Mouse (Mus musculus): ENCODE measurements around the gene Slc4a2.

The Slc4a2 gene

DNA sequence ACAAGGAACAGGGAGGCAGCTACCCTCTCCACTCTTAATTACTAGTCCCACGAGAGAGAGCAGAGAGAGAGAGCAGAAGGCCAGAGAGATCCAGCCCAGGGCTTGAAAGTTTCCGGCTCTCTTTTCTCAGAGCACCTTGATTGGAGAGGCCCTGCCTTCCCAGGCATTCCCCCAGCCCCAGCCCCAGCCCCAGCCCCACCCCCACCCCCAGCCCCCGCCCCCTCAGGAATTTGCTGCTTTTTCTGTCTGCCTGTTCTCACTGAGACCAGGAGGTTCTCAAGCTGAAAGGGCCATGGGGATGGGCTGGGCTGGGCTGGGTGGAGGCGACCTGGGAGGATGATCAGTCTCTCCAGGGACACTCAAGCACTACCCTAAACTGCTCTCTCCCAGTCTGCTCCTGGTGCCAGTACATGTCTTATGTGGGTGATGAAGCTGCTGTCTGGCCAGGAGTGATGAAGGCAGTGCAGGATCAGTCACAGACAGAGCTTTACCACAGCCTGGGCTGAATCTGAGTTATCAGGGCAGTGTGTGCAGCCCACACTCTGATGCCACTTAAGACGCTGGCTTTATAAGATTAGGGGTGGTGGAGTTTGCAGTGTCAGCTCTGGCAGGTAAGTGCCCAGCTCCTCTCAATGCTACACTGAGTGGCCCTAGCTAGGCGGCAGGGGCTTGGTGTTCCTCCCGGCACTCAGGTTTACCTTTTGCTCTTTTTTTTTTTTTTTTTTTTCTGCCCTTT lies 49.4 kb downstream of the Slc4a2 start:
- DNase-seq: no peak

DNA sequence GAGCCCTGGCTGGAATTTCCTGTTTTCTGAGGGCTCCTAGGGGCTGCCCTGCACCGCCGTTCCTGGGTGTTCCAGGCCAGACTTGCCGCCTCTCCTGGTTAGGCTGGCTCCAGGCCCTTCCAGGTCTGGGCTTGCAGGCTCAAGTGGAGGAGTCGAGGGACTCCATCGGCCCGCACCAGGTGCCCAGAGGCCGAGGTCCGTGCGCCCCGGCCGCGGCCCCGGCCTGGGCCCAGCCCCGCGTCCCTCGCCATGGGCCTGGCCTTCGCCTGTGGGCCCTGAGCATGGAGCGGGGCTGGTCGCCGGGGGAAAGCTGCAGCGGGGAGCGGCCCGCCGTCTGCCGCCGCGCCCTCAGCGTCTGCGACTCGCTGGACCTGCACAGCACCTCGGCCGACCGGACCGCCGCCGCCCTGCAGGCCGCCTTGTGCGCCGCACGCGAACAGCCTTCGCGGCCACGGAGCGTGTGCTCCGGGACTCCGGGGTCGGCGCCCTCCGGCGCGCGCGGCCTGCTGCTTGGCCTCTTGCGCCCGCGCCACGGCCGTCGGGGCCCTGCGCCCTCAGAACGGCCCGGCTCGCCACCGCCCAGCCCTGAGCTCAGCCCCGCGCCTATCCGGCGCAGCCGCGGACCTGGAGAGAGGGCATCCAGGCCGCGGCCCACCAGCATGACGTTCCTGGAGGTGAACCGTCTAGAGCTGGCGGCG lies 50.5 kb downstream of the Slc4a2 start:
- peak in 1 of 2 experiments; percentile 49 for DNase-seq

DNA sequence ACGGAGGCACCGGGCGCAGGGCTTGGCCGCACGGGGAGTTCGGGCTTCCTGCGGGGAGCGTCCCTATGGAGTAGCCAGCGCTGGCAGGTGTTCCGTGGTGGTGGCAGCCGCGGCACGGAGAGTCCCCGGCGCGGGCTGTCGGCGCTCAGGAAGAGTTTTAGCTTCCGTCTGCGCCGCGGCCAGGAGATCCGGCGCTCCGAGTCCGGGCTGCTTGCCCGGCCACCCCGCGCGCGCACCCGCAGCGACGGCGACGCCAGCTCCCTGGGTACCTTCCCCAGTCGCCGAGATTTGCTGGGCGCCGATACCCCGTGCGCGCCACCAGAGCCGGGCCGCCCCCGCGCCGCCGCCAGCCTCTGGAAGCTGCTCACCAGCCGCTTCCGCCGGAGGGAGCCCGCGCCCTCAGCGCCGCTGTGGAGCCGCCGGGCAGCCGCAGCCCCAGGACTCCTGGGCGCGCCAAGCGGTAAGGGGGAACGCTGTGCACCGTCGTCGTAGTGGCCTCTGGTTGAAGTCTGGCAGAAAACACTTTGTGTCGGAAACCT lies 51.2 kb downstream of the Slc4a2 start:
- peak in 1 of 2 experiments; percentile 65 for DNase-seq

DNA sequence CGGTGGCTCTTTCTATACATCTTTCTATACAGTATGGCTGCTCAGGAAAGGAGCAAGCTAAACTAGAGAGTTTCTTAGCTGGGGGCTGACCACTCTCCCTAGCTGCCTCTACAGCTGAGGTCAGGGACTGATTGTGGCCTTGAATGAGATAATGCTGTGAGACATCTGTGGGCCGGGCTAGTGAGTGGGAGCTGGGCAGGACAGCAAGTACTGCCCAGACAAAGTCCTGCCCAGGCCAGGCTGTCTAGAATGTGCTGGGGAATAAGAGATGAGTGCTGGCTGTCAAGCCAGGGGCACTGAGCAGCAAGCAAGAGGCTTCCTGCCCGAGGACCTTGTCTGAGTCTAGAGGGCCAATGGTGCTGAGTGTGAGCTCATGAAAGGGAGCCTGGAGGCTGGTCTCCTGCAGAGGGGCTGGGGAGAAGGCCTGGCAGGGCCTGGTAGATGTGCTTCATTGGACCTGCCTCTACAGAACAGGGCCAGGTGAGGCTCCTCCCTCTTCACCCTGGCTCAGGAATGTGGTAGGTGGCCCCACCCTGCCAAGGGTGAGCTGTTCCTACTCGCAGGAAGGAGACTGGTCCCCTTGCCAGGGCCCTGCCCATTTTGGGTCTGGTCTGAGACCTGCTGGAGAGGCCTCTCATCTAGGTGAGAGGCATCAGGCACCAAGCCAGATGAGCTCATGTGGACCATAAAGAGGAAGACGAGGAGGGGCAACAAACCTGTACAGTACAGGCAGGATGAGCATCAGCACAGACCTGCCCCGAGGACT lies 52.0 kb downstream of the Slc4a2 start:
- DNase-seq: peak; percentile 51 to 56

DNA sequence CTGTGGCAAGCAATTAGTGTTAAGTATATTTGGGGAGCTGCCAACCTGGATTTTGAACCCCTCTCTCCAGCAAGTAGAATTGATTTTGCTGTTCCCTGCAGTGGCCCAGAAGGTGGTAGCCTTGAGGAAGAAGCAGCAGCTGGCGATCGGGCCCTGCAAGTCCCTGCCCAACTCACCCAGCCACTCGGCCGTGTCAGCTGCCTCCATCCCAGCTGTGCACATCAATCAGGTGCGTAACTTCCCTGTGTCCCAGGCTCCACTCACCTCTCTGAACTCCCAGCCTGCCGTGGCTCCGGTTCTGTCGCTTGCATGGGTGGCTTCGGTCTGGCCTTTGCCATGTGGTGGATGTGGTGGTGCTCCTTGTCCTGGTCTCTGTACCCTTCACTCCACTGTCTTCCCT lies 54.3 kb downstream of the Slc4a2 start:
- no peak for DNase-seq

DNA sequence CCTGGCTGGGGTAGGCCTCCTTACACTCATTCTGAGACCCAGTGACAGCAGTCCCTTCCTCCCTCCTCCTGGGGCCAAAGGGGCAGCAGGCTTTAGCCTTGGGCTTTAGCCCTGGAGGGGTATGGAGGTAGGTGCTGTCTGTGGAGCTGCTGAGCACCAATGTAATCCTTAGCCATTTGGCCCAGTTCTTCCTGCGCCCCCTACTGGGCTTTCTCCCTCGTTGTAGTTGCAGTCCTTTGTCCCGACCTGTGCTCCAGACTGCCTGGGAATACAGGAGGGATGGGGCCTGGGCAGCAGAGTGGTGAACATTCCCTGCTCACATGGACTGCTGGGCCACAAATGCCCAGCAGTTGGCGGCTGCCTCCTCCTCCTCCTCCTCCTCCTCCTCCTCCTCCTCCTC lies 58.0 kb downstream of the Slc4a2 start:
- DNase-seq: peak; percentile 77 to 79

DNA sequence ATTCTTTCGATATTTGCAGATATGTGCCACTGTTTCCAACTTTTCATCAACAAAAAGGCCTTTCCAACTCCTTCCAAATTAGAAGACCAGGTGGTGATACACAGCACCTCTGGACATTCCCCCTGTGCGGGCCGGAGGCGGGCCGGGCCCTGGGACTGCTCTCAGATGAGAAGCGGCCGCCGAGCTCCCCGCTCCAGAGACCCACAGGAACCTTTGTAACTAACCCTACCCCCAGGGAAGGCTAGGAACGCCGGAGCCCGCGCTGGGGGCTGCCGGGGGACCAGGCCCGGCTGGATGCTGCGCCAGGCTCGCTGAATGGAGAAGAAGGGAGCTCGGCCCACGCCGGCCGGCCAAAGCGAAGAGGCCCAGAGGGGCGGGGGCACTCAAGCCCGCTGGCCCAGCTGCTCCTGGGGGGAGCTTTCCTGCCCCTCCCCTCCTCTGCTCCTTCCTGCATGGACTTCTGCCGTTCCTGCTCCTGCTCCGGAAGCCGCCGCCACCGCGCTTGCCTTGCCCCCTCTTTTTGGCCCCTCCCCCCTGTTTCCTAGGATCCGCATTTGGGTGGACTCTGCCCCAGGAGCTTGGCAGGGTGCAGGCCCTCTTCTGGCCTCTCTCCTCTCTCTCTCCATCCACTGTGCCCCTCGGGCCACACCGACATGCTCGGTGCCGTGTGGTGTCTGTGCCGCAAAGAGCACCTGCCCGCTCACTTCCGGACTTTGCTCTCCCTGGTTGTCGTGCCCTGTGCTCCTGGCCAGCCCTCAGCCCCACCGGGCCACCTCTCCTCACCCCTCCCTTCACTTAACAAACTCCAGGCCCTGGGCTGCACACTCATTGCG lies 58.8 kb downstream of the Slc4a2 start:
- no peak for DNase-seq

DNA sequence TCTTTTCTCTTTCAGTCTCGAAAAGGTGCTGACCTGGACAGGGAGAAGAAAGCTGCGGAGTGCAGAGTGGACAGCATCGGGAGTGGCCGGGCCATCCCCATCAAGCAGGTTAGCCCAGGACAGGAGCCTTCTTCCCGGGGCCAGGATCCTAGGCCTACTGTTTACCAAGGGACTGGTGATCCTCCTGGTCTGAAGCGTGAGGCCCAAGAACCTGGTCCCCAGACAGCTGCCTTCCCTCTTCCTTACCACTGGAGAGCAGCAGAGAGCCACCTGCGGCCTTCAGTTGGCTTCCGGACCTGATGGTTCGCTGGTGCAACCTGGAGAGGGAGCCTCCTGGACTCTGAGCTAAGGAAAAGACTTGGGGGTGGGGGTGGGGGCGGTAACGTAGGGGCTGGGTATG lies 59.7 kb downstream of the Slc4a2 start:
- DNase-seq: peak; percentile 75 to 78

DNA sequence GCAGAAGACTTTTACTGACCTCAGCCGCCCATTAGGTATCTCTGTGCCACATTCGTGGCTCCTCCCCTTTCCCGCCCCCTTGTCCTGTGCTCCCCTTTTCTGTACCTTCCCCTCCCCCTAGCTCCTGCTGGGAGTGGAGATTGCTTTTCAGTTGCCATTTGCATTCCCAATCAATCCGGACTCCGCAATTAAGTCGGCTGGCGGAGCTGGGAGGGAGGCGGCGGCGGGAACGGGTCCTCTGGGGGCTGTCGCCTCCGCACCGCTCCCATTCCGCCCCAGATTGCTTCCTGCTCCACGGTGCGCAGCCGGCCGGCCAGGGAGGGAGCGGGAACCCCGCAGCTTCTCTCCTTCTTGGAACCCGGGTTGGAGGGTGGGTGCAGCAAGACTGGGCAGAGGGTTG lies 61.3 kb downstream of the Slc4a2 start:
- no peak for DNase-seq

DNA sequence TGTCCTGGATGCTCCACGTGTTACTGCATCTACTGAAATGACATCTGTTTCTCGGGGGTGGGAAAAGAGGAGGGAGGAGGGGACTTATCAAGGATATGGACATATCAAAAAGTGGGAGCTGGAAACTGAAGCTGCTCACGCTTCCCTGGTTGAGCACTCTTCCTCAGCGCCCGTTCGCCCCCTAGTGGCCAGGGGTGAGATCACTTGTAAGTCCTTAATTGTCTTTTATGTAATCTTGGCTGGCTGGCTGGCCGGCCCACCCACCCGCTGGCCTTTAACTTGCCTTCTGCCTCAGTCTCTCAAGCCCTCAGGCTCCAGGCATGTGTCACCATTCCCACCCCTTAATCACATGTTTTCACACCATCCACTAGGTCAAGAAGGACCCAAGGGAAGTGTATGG lies 62.5 kb downstream of the Slc4a2 start:
- DNase-seq: peak; percentile 90 to 94

DNA sequence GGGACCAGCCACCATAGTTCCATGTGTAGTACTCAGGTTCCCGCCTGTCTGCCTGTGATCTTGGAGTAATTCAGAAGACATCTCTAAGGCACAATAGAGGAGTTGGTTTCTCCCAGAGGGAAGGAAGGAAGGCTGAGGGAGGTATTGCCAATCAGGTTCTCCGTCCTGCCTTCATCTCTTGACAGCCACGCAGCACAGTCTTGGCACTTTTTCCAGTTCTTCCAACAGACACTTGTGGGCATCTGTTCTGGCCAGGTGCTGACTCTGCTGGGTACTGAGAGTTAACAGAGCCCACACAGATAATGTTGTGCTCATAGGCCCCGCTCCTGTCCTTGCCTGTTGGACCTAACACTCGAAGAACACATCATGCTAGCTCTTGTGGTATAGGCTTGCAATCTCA lies 63.1 kb downstream of the Slc4a2 start:
- DNase-seq: no peak

DNA sequence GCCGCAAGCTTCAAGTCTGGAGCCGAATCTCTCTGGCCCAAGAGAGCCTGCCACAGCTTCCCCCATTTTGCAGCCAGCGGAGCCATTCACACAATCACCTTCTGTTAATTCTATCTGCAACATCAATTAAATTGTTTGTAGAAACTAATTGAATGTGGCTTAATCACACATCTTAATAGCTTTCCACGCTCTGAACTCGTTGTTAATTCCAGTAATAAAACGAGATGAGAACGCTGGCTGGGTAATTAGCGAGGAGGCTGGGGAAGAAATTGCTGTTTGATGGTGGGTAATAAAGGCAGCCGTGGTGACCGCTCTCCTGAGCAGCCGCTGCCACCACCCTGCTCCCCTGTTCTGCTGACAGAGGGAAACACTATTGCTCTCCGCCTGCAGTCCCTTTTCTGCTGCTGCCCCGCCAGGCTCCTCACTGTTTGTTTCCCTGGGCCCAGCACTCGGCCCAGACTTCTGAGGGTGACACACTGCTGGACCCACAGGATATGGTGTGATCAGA lies 66.8 kb downstream of the Slc4a2 start:
- no peak for DNase-seq
